Mouse (Mus musculus) limb, embryonic 12.5 days (tissue): ENCODE measurements at regions not wholly inside any gene's neighbourhood (a gene's known extent, or its start where the extent isn't known, plus 50 kb on each side); places are given as distances from the start of the nearest gene placed in this dataset.

ENCODE experiments used
- ATAC-seq: fragments of 200-750 bp; cut with Nextera tagmentation; 2 replicates; pipeline ENCODE4 v1.8.0; 2017; ENCODE audit warnings: low read depth, moderate TSS enrichment; ENCODE audit not compliant: insufficient number of reproducible peaks, insufficient read depth, low FRiP score, low TSS enrichment
- H3K27ac ChIP-seq: fragments of 300-500 bp; sonication (generic); 2 replicates; pipeline ENCODE4 v1.5.1; 2016; ENCODE audit warnings: mild to moderate bottlenecking, moderate library complexity
- H3K27me3 ChIP-seq: fragments of 300-500 bp; sonication (generic); 2 replicates; pipeline ENCODE4 v1.6.1; 2016; ENCODE audit warnings: mild to moderate bottlenecking, moderate library complexity
- H3K36me3 ChIP-seq: fragments of 300-500 bp; sonication (generic); 2 replicates; pipeline ENCODE4 v1.6.1; 2016; ENCODE audit warnings: mild to moderate bottlenecking, moderate library complexity
- H3K4me1 ChIP-seq: fragments of 300-500 bp; sonication (generic); replicated peaks from 2 replicates; pipeline ENCODE4 v1.6.1; 2016
- H3K4me2 ChIP-seq: fragments of 300-500 bp; sonication (generic); 2 replicates; pipeline ENCODE4 v1.6.1; 2016; ENCODE audit warnings: mild to moderate bottlenecking, moderate library complexity
- H3K4me3 ChIP-seq: fragments of 300-500 bp; sonication (generic); replicated peaks from 2 replicates; pipeline ENCODE4 v1.5.1; 2016; ENCODE audit warnings: mild to moderate bottlenecking
- H3K9ac ChIP-seq: fragments of 300-500 bp; sonication (generic); replicated peaks from 2 replicates; pipeline ENCODE4 v1.6.1; 2016; ENCODE audit warnings: mild to moderate bottlenecking, moderate library complexity
- H3K9me3 ChIP-seq: fragments of 300-500 bp; sonication (generic); 2 replicates; pipeline ENCODE4 v1.6.1; 2016; ENCODE audit warnings: mild to moderate bottlenecking, moderate library complexity
- WGBS: fragments of 180-500 bp; shearing (Covaris S2); methylation state at CpG from one replicate; pipeline ENCODE4 v1.1.7; 2016; 5-methylcytosine and 5-hydroxymethylcytosine counted together

DNA sequence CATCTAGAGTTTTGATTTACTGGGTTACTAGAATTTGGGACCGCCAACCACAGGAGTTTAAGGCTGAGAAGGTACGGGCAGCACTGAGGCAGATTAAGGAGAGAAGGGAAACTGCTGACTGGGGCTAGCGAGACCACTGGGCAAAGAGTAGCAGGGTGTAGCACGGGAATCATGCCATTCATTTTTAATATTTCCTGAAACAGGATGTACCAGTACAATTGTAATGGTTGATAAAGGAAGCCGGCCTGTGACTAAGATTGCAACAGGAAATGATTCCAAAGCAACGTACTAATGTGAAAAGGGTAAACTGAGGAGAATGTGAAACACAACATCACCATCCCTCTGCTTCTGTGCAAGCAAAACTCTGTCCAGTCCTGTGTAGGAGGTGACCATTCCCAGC is 118.3 kb upstream of the Ift57 start:
- H3K4me3 ChIP-seq: no peak overlapping the region
- H3K27ac ChIP-seq: no peak overlapping the region
- WGBS: 87% methylated on average over 6 of the region's 6 CpGs
- no peaks in the 10 kb centered on the region for H3K27me3 ChIP-seq
- no peaks in the 10 kb centered on the region for H3K36me3 ChIP-seq
- no peak overlapping the region for H3K9ac ChIP-seq
- H3K9me3 ChIP-seq: no peaks in the 10 kb centered on the region
- no peak overlapping the region for H3K4me2 ChIP-seq
- H3K4me1 ChIP-seq: no peaks in the 10 kb centered on the region
- ATAC-seq: no peak

DNA sequence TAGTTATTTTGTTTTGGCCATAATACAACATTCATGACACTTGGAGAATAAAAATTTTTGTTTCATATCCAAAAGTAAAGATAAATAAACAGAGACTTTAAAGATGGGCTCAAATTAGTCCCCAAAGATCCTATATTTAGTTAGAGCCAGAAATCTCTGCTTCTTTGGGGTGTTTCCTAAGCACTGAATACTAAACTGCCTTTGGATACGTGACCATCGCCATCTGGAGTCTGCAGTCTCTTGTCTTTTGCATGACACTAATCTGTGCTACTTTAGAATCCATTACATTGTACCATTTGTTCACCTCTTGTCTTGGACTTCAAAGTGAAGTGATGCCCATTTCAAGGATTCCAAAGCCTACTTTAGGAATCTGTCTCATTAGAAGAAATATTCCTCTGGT is 92.5 kb upstream of the Ift57 start:
- no peaks in the 10 kb centered on the region for H3K36me3 ChIP-seq
- no peaks in the 10 kb centered on the region for H3K4me1 ChIP-seq
- 0 out of 2 replicates have a peak, but pooled peaks cover 1% of the 10 kb centered on the region for H3K9me3 ChIP-seq
- no peak for ATAC-seq
- no peak overlapping the region for H3K9ac ChIP-seq
- H3K4me3 ChIP-seq: no peak overlapping the region
- H3K27ac ChIP-seq: no peak overlapping the region
- H3K27me3 ChIP-seq: no peaks in the 10 kb centered on the region
- no peak overlapping the region for H3K4me2 ChIP-seq
- WGBS: 87% methylated on average over 2 of the region's 2 CpGs

DNA sequence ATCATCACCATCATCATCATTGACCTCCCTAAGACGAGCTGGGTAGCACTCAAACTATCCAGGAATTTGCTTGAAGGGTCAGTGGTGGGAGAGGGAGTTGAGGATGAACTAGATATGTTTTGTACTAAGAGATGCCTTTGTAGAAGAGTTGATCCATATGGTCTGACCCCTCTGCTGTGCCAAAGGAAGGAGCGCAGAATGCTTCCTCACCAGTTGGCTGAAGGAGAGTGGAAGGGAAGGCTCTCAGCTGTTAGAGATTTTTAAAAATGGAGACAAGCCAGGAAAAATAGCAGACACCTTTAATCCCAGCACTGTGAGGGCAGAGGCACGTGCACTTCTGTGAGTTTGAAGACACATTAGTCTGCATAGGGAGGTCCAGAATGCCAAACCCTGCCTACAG is 84.2 kb upstream of the Ift57 start:
- H3K36me3 ChIP-seq: no peaks in the 10 kb centered on the region
- no peak overlapping the region for H3K27ac ChIP-seq
- H3K9ac ChIP-seq: no peak overlapping the region
- no peaks in the 10 kb centered on the region for H3K27me3 ChIP-seq
- H3K4me3 ChIP-seq: no peak overlapping the region
- no peak for ATAC-seq
- H3K9me3 ChIP-seq: 0 out of 2 replicates have a peak, but pooled peaks cover 10% of the 10 kb centered on the region
- H3K4me1 ChIP-seq: no peaks in the 10 kb centered on the region; the same call in 1 of the 2 replicates
- WGBS: 86% methylated on average over 3 of the region's 3 CpGs
- no peak overlapping the region for H3K4me2 ChIP-seq

DNA sequence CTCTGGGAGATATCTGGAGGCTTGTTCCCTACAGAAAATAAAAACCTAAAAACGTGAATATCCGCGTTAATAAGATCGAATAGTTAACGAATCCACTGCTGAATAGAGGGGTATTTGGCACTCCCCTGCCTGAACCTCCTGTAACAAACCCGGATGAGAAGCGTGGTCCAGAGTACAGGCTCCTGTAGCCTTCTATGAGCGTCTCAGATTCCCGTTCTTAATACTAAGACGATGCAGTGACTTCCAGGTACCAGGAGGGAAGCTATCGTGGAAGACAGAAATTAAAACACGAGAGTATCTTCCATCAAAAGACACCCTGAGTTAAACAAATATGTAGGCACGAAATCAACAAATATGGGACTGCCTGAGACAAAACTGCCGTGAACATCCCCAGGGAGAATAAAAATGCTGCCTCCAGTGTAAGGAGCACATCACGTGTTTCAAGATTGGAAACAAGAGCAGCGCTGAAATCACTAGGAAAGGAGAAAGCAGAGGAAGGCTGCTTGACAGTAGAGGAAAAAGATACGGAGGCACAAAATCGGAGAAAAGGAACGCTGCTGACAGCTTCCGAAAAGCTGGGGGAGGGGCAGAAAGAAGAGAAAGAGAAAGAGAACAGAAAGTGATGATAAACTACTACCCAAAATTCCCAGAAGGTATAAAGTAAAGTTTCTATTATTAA is 83.6 kb upstream of the Ift57 start:
- no peak overlapping the region for H3K4me3 ChIP-seq
- WGBS: 84% methylated on average over 20 of the region's 20 CpGs

DNA sequence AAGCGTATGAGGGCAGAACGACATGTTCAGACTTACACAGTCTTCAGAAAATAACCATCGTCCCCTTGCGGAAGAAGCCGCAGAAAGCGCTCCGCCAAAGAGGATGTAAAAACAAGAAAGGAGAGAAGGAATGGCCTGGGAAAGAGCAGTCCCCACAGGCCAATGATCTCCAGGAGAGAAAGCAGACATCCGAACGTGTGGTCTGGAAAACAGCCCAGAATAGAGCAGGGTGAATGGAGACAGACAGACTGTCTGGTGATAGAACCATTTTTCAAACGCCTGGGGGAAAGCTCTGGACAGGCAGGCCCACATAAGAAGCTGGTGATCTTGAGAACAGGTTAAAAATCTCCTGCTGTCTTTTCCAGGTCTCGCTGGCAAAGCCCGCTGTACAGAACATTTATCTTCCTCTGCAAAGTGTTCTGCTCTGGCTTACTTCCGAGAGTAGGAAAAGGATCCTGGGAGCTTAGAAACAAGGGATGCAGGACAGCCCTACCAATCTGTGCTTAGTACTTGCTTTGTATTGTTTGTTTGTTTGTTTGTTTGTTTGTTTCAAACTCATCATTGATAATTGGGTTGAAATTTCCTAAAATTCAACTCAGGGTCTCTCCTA is 82.7 kb upstream of the Ift57 start:
- Histone ChIP-seq H3K4me3 (no peak overlapping the region), H3K4me2 (no peak overlapping the region), H3K27ac (no peak overlapping the region), H3K9ac (no peak overlapping the region), H3K4me1 (no peaks in the 10 kb centered on the region; the same call in 1 of the 2 replicates), H3K27me3 (no peaks in the 10 kb centered on the region), H3K9me3 (0 out of 2 replicates have a peak, but pooled peaks cover 10% of the 10 kb centered on the region), H3K36me3 (no peaks in the 10 kb centered on the region)
- WGBS: 71% methylated on average over 13 of the region's 13 CpGs
- no peak for ATAC-seq

More for the DNA sequence above, 83.6 kb upstream of the Ift57 start:
- 0 out of 2 replicates have a peak, but pooled peaks cover 10% of the 10 kb centered on the region for H3K9me3 ChIP-seq
- no peaks in the 10 kb centered on the region for H3K36me3 ChIP-seq
- no peak overlapping the region for H3K9ac ChIP-seq
- H3K27ac ChIP-seq: no peak overlapping the region
- ATAC-seq: no peak
- no peaks in the 10 kb centered on the region; the same call in 1 of the 2 replicates for H3K4me1 ChIP-seq
- no peaks in the 10 kb centered on the region for H3K27me3 ChIP-seq
- H3K4me2 ChIP-seq: no peak overlapping the region

DNA sequence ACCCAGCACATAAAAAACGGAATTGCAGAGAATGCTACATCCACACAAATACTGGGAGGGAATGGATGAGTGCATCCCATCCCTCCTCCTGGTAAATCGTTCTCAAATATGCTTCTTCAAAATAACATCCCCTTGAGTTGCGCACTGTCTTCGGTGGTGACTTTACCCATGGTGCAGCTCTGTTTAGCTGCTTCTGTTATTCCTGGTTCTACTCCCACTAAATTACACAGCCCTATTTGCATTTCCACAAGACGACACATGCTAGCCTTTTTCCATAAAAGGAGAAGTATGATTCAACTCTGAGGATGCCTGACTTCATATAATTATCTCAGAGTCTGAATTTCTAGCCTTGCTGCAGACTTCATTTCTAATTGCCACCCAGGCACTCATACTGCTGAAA is 65.5 kb upstream of the Ift57 start:
- Histone ChIP-seq H3K27me3 (no peaks in the 10 kb centered on the region), H3K27ac (no peak overlapping the region), H3K9me3 (no peaks in the 10 kb centered on the region), H3K4me3 (no peak overlapping the region), H3K4me2 (no peak overlapping the region), H3K9ac (no peak overlapping the region), H3K36me3 (no peaks in the 10 kb centered on the region), H3K4me1 (no peaks in the 10 kb centered on the region)
- ATAC-seq: no peak
- WGBS: 88% methylated on average over 5 of the region's 5 CpGs

DNA sequence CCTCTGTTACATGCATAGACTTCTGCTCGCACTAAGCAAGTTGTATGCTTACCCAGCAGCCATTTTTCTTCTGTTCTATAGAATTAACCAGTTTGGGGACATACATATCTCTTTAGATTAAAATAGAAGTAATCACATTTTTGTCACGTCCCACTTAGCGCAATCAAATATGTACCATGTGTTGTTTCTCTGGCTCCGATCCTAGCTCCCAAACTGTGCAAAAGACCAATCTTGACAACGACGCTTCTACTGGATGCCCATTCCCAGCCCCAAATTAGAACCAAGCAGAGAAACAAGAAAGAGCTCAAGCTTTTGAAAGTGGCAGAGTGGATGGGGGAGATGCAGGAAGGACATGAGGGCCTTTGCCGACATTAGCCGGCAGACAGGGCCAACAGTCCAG is 63.5 kb upstream of the Ift57 start:
- Histone ChIP-seq H3K9me3 (no peaks in the 10 kb centered on the region), H3K4me3 (no peak overlapping the region), H3K4me2 (no peak overlapping the region), H3K36me3 (no peaks in the 10 kb centered on the region), H3K27me3 (no peaks in the 10 kb centered on the region), H3K27ac (no peak overlapping the region), H3K4me1 (no peaks in the 10 kb centered on the region), H3K9ac (no peak overlapping the region)
- 93% methylated on average over 8 of the region's 8 CpGs for WGBS
- ATAC-seq: no peak

DNA sequence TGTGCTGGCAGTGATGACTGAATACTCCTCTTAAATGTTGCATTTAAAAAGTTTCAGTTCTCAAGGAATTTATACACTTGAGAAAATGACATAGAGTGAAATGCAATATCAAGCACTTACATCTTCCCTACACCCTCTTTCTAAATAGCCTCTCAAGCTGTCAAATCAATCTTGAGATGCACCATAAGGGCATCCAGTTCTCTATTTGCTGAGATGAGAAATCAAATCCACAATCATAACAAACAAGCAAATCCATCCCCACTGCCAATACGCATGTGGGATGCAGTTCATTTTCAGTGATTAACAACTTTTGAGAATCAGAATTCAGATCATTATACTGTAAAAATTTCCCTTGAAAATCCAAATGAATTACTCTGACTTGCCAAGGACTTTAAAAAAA is 62.6 kb upstream of the Ift57 start:
- Histone ChIP-seq H3K27me3 (no peaks in the 10 kb centered on the region), H3K4me2 (no peak overlapping the region), H3K9ac (no peak overlapping the region), H3K4me3 (no peak overlapping the region), H3K4me1 (no peaks in the 10 kb centered on the region), H3K36me3 (no peaks in the 10 kb centered on the region), H3K9me3 (no peaks in the 10 kb centered on the region), H3K27ac (no peak overlapping the region)
- ATAC-seq: no peak
- WGBS: 92% methylated on average over 1 of the region's 1 CpGs

DNA sequence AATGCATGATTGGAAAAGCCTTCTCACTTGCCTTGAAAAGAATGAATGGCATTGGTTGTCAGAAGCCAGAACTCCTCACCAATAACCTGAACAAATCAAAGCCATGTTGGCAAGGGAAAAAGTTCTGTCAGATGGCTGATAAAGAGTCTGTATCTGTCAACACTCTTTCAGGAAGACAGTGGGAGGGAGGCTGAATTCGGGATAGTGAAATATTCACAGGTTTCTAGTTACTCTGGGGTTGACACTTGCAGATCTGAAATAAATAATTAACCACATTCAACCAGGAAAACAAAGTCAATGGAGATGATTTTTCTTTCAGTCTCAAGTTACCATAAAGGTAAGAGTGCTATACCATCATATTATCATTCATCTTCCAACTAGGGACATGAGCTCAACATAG is 56.3 kb upstream of the Ift57 start:
- ATAC-seq: no peak
- no peaks in the 10 kb centered on the region for H3K27me3 ChIP-seq
- H3K9me3 ChIP-seq: no peaks in the 10 kb centered on the region
- no peak overlapping the region for H3K9ac ChIP-seq
- no peaks in the 10 kb centered on the region for H3K4me1 ChIP-seq
- no peak overlapping the region for H3K4me3 ChIP-seq
- H3K4me2 ChIP-seq: no peak overlapping the region
- 71% methylated on average over 1 of the region's 1 CpGs for whole genome bisulfite sequencing
- H3K27ac ChIP-seq: no peak overlapping the region
- H3K36me3 ChIP-seq: no peaks in the 10 kb centered on the region

DNA sequence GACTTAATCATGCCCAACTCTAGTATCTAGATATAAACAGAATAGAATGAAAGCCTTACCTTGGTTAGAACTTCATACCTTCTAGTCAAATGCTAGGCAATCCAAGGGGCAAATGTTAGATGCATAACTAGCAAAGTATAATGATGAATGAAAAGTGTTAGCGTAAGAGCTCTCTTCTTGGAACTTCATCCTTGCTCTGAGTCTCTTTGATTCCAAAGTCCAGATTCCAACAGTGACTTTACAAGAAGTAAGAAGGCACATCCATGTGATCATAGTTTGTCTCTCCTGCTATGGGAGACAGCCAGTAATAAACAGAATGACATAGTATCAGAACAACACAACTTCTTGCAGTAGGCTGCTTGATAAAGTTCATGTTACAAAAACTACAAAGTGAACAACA is 54.6 kb upstream of the Ift57 start:
- 97% methylated on average over 1 of the region's 1 CpGs for WGBS
- Histone ChIP-seq H3K4me2 (no peak overlapping the region), H3K9ac (no peak overlapping the region), H3K36me3 (no peaks in the 10 kb centered on the region), H3K4me1 (no peaks in the 10 kb centered on the region), H3K9me3 (no peaks in the 10 kb centered on the region), H3K4me3 (no peak overlapping the region), H3K27ac (no peak overlapping the region), H3K27me3 (no peaks in the 10 kb centered on the region)
- ATAC-seq: no peak

DNA sequence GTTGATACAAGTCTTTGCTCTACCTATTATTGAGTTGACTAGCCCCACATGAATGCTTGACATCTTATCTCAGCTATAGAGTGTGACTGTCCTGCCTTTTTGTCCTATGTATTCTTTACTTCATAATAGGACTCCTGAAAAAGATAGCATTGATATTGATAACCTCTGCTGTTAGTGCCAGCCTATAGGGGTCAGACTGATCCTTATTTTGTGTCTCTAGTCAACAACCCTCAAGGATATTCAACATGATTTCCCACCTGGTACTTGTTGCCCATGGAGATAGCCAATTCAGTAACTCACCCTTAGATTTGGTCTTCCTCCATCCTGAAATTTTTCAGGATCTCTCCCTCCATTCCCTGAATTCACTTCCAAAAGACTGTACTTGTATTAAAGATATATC is 52.6 kb upstream of the Ift57 start:
- no peaks in the 10 kb centered on the region for H3K27me3 ChIP-seq
- no peak overlapping the region for H3K9ac ChIP-seq
- no peak for ATAC-seq
- H3K4me3 ChIP-seq: no peak overlapping the region
- no peaks in the 10 kb centered on the region for H3K9me3 ChIP-seq
- H3K4me1 ChIP-seq: no peaks in the 10 kb centered on the region
- H3K36me3 ChIP-seq: no peaks in the 10 kb centered on the region
- H3K27ac ChIP-seq: no peak overlapping the region
- no peak overlapping the region for H3K4me2 ChIP-seq
